ENCODE assay signal across 10 mouse cellular contexts in genomic region chr11:33872716-33873048, GRCm38 (mm10).
DNase-seq lines count a peak whose midpoint lies in the region; ATAC-seq and TF ChIP-seq lines count a peak whose summit lies in the region.
"Had no signal": no experiment of that assay in that cellular context is flagged by ENCODE, and none has a peak within 500 bp of the region (broad histone marks: within the 10 kb centered on the region; RNA-seq: fewer than 3 reads in every experiment).

No protein-coding gene starts in this region.

- peaks cover 20 to 25% of the 10 kb centered on the region in 2 experiments for H3K4me1 ChIP-seq in heart, embryonic 14.5 days (ENCODE audit: control insufficient read depth in 2 of 2, insufficient read depth in 2 of 2, low read length in 2 of 2)
- H3K4me1 ChIP-seq in lung, embryonic 15.5 days = peaks cover 24% of the 10 kb centered on the region
- no peaks in the 10 kb centered on the region for H3K4me1 ChIP-seq in hindbrain, postnatal 0 days (ENCODE audit: insufficient read depth, low read length)
- peaks cover 13% of the 10 kb centered on the region; the same call in 1 of the 2 replicates for H3K4me1 ChIP-seq in small intestine, adult 2 months (ENCODE audit: control insufficient read depth, insufficient read depth, insufficient read length, low read length)

- H3K4me2 ChIP-seq in heart, embryonic 14.5 days (ENCODE audit: low read length) = peak overlapping the region; percentile 11; the same call in 1 of the 2 replicates
- H3K4me2 ChIP-seq in lung, embryonic 15.5 days = no peak overlapping the region; the same call in 1 of the 2 replicates
- H3K4me2 ChIP-seq in hindbrain, postnatal 0 days (ENCODE audit: low read depth, low read length) = no peak overlapping the region
- H3K4me2 ChIP-seq: embryonic facial prominence, embryonic 12.5 days had no signal

- DNase-seq in heart, adult 8-10 months (ENCODE audit: low spot score) = no peak
- DNase-seq in lung, postnatal 14 days = no peak
- no peak for DNase-seq in hindbrain, postnatal 0 days (ENCODE audit: low spot score)
- no peak for DNase-seq in adrenal gland, adult (ENCODE audit: inconsistent age in 2 of 2, low spot score in 1 of 2)
- DNase-seq in right cerebral cortex, postnatal 4 days = no peak
- DNase-seq: cerebellum, adult 2 months had no signal

- no peak overlapping the region for H3K4me3 ChIP-seq in heart, embryonic 14.5 days (ENCODE audit: control insufficient read depth in 1 of 2, insufficient read depth in 1 of 2, low read depth in 1 of 2, low read length in 2 of 2)
- no peak overlapping the region for H3K4me3 ChIP-seq in lung, embryonic 15.5 days
- no peak overlapping the region for H3K4me3 ChIP-seq in hindbrain, postnatal 0 days (ENCODE audit: low read length)
- H3K4me3 ChIP-seq in small intestine, adult 2 months (ENCODE audit: low read depth, low read length) = no peak overlapping the region
- H3K4me3 ChIP-seq: embryonic facial prominence, embryonic 12.5 days had no signal

- no peak for TF ChIP-seq POLR2A in small intestine, adult 2 months (IDR thresholded peaks at IDR 0.05; ENCODE audit: low read depth, low read length)

- H3K9ac ChIP-seq in heart, embryonic 14.5 days (ENCODE audit: low read length) = peak overlapping the region; percentile 34; the same call in 1 of the 2 replicates
- no peak overlapping the region for H3K9ac ChIP-seq in lung, embryonic 15.5 days
- no peak overlapping the region for H3K9ac ChIP-seq in hindbrain, postnatal 0 days (replicated peaks; ENCODE audit: low read length)
- H3K9ac ChIP-seq: embryonic facial prominence, embryonic 12.5 days had no signal

- 47% methylated on average over 2 of the region's 2 CpGs for WGBS in heart, embryonic 14.5 days
- 24% methylated on average over 2 of the region's 2 CpGs for WGBS in lung, embryonic 15.5 days
- 72% methylated on average over 2 of the region's 2 CpGs for WGBS in hindbrain, postnatal 0 days
- WGBS in small intestine, adult 2 months = 50% methylated on average over 2 of the region's 2 CpGs

- peak overlapping the region; percentile 62 to 71 for H3K27ac ChIP-seq in heart, embryonic 14.5 days (replicated peaks in 1 of 2; ENCODE audit: control insufficient read depth in 1 of 2, insufficient read depth in 1 of 2, low read depth in 2 of 2, low read length in 2 of 2)
- peak overlapping the region; percentile 94 for H3K27ac ChIP-seq in lung, embryonic 15.5 days
- H3K27ac ChIP-seq in hindbrain, postnatal 0 days = no peak overlapping the region
- peak overlapping the region; percentile 16; the same call in 1 of the 2 replicates for H3K27ac ChIP-seq in small intestine, adult 2 months (ENCODE audit: insufficient read depth, low read depth, low read length)
- H3K27ac ChIP-seq: embryonic facial prominence, embryonic 12.5 days had no signal

- H3K27me3 ChIP-seq in heart, embryonic 14.5 days (ENCODE audit: control insufficient read depth, insufficient read depth, low read length) = no peaks in the 10 kb centered on the region
- H3K27me3 ChIP-seq in lung, embryonic 15.5 days = no peaks in the 10 kb centered on the region
- no peaks in the 10 kb centered on the region for H3K27me3 ChIP-seq in hindbrain, postnatal 0 days (ENCODE audit: insufficient read depth, low read length)
- no peaks in the 10 kb centered on the region for H3K27me3 ChIP-seq in small intestine, adult 2 months (ENCODE audit: control insufficient read depth, insufficient read depth, low read length)
- H3K27me3 ChIP-seq: embryonic facial prominence, embryonic 12.5 days had no signal

- no peak for TF ChIP-seq CTCF in hindbrain, postnatal 0 days (IDR thresholded peaks at IDR 0.05; ENCODE audit: low read depth)
- TF ChIP-seq CTCF in small intestine, adult 2 months (IDR thresholded peaks at IDR 0.05; ENCODE audit: extremely low read depth, insufficient read length, insufficient replicate concordance, low read depth, low read length) = no peak

- H3K9me3 ChIP-seq in heart, embryonic 14.5 days (ENCODE audit: control insufficient read depth, low read length) = peaks cover 10% of the 10 kb centered on the region
- H3K9me3 ChIP-seq in lung, embryonic 15.5 days = no peaks in the 10 kb centered on the region
- peaks cover 2% of the 10 kb centered on the region; the same call in 1 of the 2 replicates for H3K9me3 ChIP-seq in hindbrain, postnatal 0 days (ENCODE audit: low read length)
- H3K9me3 ChIP-seq: embryonic facial prominence, embryonic 12.5 days had no signal

- ATAC-seq in heart, embryonic 14.5 days (ENCODE audit: insufficient number of reproducible peaks, insufficient read depth, low FRiP score, low read depth) = no peak
- peak; percentile 41 for ATAC-seq in lung, embryonic 15.5 days (ENCODE audit: borderline replicate concordance, extremely low read depth, low FRiP score, low TSS enrichment)
- 0 out of 2 replicates have a peak, but pooled peaks have one; percentile 12 for ATAC-seq in hindbrain, postnatal 0 days

- no peaks in the 10 kb centered on the region for H3K36me3 ChIP-seq in heart, embryonic 14.5 days (ENCODE audit: control insufficient read depth, insufficient read depth, low read length)
- H3K36me3 ChIP-seq in lung, embryonic 15.5 days = no peaks in the 10 kb centered on the region
- no peaks in the 10 kb centered on the region for H3K36me3 ChIP-seq in hindbrain, postnatal 0 days (ENCODE audit: insufficient read depth, low read length)
- H3K36me3 ChIP-seq in small intestine, adult 2 months (ENCODE audit: control insufficient read depth, insufficient read depth, low read length) = no peaks in the 10 kb centered on the region
- H3K36me3 ChIP-seq: embryonic facial prominence, embryonic 12.5 days had no signal
